Mouse (Mus musculus): ENCODE measurements around the gene Tmem200c.

DNA sequence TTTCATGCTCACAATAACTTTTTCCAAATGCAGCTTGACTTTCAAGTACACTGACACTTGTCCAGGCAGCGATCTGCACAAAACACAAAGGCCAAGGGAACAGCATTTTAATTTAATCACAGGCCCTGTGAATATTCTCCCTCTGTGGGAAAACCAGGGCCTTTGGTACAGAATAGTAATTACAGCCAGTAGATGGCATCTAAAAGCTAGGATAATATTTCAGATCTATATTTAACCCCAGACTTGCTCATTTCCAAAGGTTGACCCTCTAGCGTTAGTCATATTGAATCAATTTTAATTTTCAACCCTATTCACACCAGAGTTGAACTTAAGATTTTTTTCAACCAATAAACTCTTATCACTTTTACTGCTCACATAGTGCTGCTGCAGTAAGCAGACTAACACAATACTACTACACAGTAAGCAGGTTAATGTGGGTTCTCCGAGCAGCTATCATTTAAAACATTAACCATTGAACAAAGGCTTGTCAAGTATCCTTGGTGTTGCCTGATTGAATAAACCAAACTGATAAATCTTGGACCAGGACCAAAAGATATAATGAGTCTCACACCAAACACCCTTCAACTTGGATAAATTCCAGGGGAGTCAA lies 57.2 kb downstream of the Tmem200c start:
- TF ChIP-seq CTCF (IDR thresholded peaks at IDR 0.05; ENCODE audit: extremely low read depth, insufficient read depth, low read length) (no peak), POLR2A (IDR thresholded peaks at IDR 0.05; ENCODE audit: extremely low read depth, insufficient read depth, low read length) (no peak)
